Mouse (Mus musculus): ENCODE results near the gene Dusp28.

- TF ChIP-seq CTCF (IDR thresholded peaks at IDR 0.05; ENCODE audit: extremely low read depth, insufficient read depth, insufficient read length, insufficient replicate concordance), result no peak
- TF ChIP-seq POLR2A (IDR thresholded peaks at IDR 0.05; ENCODE audit: low read depth, low read length), result no peak
Measured at GRCm38 (mm10) chr1:92935977-92936376, 29.2 kb downstream of the Dusp28 start.
